Mouse (Mus musculus) E14TG2a.4 (cell line): Measurements from ENCODE around the gene Scrn3.

Source experiments
- CTCF ChIP-seq: conservative IDR thresholded peaks from 2 replicates; pipeline ENCODE4 v1.5.1; 2014; ENCODE audit warnings: low read length
- POU5F1 ChIP-seq: IDR thresholded peaks from 2 replicates; pipeline ENCODE4 v1.6.1; 2014; ENCODE audit warnings: low read length, borderline replicate concordance

GRCm38 (mm10) chr2:73298841-73299240, 13.6 kb upstream of the Scrn3 start:
- TF ChIP-seq POU5F1 (no peak), CTCF (no peak)
